Mouse (Mus musculus): ENCODE measurements around the gene Tril.

GRCm38 (mm10) chr6:53778424-53778955, 42.1 kb downstream of the Tril start:
- no peak for TF ChIP-seq FLI1 (IDR thresholded peaks at IDR 0.05; ENCODE audit: low read length)
- no peak for TF ChIP-seq GATA1 (IDR thresholded peaks at IDR 0.05; ENCODE audit: borderline replicate concordance, low read length)

All from megakaryocyte, embryonic 14.5 days (primary cell).